Mouse (Mus musculus): Measurements from ENCODE around the gene Psmd14.

The Psmd14 gene

GRCm38 (mm10) chr2:61711108-61712040, at the start of gene Psmd14:
Gene Psmd14 (plus strand): TSS chr2:61711694.
- in situ Hi-C loops (cut with MboI, MseI): no loop called here

- in situ Hi-C loops (cut with MboI, MseI): loop anchor here (25.0 kb wide), 1 partner anchor 974 kb away; the partner anchor contains the start of gene Ifih1
Measured at GRCm38 (mm10) chr2:61662833-61663232, 48.7 kb upstream of the Psmd14 start.

GRCm38 (mm10) chr2:61663573-61664241, 47.8 kb upstream of the Psmd14 start:
- in situ Hi-C loops (cut with MboI, MseI): loop anchor here (25.0 kb wide), 1 partner anchor 974 kb away; the partner anchor contains the start of gene Ifih1

GRCm38 (mm10) chr2:61667420-61667819, 44.1 kb upstream of the Psmd14 start:
- in situ Hi-C loops (cut with MboI, MseI): loop anchor here (25.0 kb wide), 1 partner anchor 970 kb away; the partner anchor contains the start of gene Ifih1

GRCm38 (mm10) chr2:61668260-61668659, 43.2 kb upstream of the Psmd14 start:
- in situ Hi-C loops (cut with MboI, MseI): loop anchor here (25.0 kb wide), 1 partner anchor 969 kb away; the partner anchor contains the start of gene Ifih1

- in situ Hi-C loops (cut with MboI, MseI): loop anchor here (10.0 to 25.0 kb wide), 2 partner anchors 300 to 963 kb away; partner anchors contain the start of gene Ifih1
Measured at GRCm38 (mm10) chr2:61674555-61674954, 36.9 kb upstream of the Psmd14 start.

- in situ Hi-C loops (cut with MboI, MseI): no loop called here
Measured at GRCm38 (mm10) chr2:61681572-61681971, 29.9 kb upstream of the Psmd14 start.

GRCm38 (mm10) chr2:61686533-61686932, 25.0 kb upstream of the Psmd14 start:
- in situ Hi-C loops (cut with MboI, MseI): no loop called here

GRCm38 (mm10) chr2:61689086-61689485, 22.4 kb upstream of the Psmd14 start:
- in situ Hi-C loops (cut with MboI, MseI): no loop called here

GRCm38 (mm10) chr2:61709570-61709969, 1.9 kb upstream of the Psmd14 start:
- in situ Hi-C loops (cut with MboI, MseI): no loop called here

GRCm38 (mm10) chr2:61712526-61712925, 1.0 kb downstream of the Psmd14 start:
- in situ Hi-C loops (cut with MboI, MseI): no loop called here

GRCm38 (mm10) chr2:61722401-61722982, 11.0 kb downstream of the Psmd14 start:
- in situ Hi-C loops (cut with MboI, MseI): no loop called here

- in situ Hi-C loops (cut with MboI, MseI): no loop called here
Measured at GRCm38 (mm10) chr2:61732802-61733486, 21.4 kb downstream of the Psmd14 start.

GRCm38 (mm10) chr2:61734175-61734574, 22.7 kb downstream of the Psmd14 start:
- in situ Hi-C loops (cut with MboI, MseI): no loop called here

- in situ Hi-C loops (cut with MboI, MseI): no loop called here
Measured at GRCm38 (mm10) chr2:61746051-61746450, 34.6 kb downstream of the Psmd14 start.

GRCm38 (mm10) chr2:61746580-61746979, 35.1 kb downstream of the Psmd14 start:
- in situ Hi-C loops (cut with MboI, MseI): no loop called here

GRCm38 (mm10) chr2:61747411-61747810, 35.9 kb downstream of the Psmd14 start:
- in situ Hi-C loops (cut with MboI, MseI): no loop called here

- in situ Hi-C loops (cut with MboI, MseI): no loop called here
Measured at GRCm38 (mm10) chr2:61750702-61751101, 39.2 kb downstream of the Psmd14 start.

GRCm38 (mm10) chr2:61751286-61751685, 39.8 kb downstream of the Psmd14 start:
- in situ Hi-C loops (cut with MboI, MseI): no loop called here

GRCm38 (mm10) chr2:61752362-61752761, 40.9 kb downstream of the Psmd14 start:
- in situ Hi-C loops (cut with MboI, MseI): no loop called here

GRCm38 (mm10) chr2:61754989-61755388, 43.5 kb downstream of the Psmd14 start:
- in situ Hi-C loops (cut with MboI, MseI): no loop called here

Measured in T-helper 1 cell (primary cell).